28 mouse cellular contexts compared by ENCODE assay signal in genomic region chr7:120195207-120195606, GRCm38 (mm10). TPM values are rescaled to one million over a fixed set of nuclear protein-coding genes. Genes with fewer than 3 reads are reported as not detected.
DNase-seq lines count a peak whose midpoint lies in the region; ATAC-seq lines count a peak whose summit lies in the region.
"Had no signal": no experiment of that assay in that cellular context is flagged by ENCODE, and none has a peak within 500 bp of the region (broad histone marks: within the 10 kb centered on the region; RNA-seq: fewer than 3 reads in every experiment).

No protein-coding gene starts in this region.

- H3K9me3 ChIP-seq in forebrain, embryonic 15.5 days = no peaks in the 10 kb centered on the region
- H3K9me3 ChIP-seq in forebrain, embryonic 12.5 days = no peaks in the 10 kb centered on the region
- H3K9me3 ChIP-seq in hindbrain, embryonic 15.5 days = no peaks in the 10 kb centered on the region
- no peaks in the 10 kb centered on the region for H3K9me3 ChIP-seq in hindbrain, embryonic 10.5 days
- H3K9me3 ChIP-seq in midbrain, embryonic 12.5 days = no peaks in the 10 kb centered on the region
- H3K9me3 ChIP-seq: embryonic facial prominence, embryonic 15.5 days; heart, embryonic 15.5 days; intestine, embryonic 15.5 days; liver, embryonic 13.5 days had no signal

- WGBS in forebrain, embryonic 15.5 days = 38% methylated on average over 4 of the region's 4 CpGs
- WGBS in forebrain, embryonic 12.5 days = 65% methylated on average over 4 of the region's 4 CpGs
- WGBS in hindbrain, embryonic 15.5 days = 54% methylated on average over 4 of the region's 4 CpGs
- WGBS in hindbrain, embryonic 10.5 days = 79% methylated on average over 4 of the region's 4 CpGs
- WGBS in midbrain, embryonic 12.5 days = 52% methylated on average over 4 of the region's 4 CpGs

- no peak overlapping the region for H3K4me2 ChIP-seq in forebrain, embryonic 15.5 days (replicated peaks)
- no peak overlapping the region for H3K4me2 ChIP-seq in forebrain, embryonic 12.5 days
- no peak overlapping the region for H3K4me2 ChIP-seq in hindbrain, embryonic 15.5 days
- no peak overlapping the region for H3K4me2 ChIP-seq in midbrain, embryonic 12.5 days (replicated peaks)
- H3K4me2 ChIP-seq: embryonic facial prominence, embryonic 15.5 days; heart, embryonic 15.5 days; intestine, embryonic 15.5 days; liver, embryonic 13.5 days had no signal

- ATAC-seq in forebrain, embryonic 15.5 days (replicated peaks) = 0 out of 2 replicates have a peak, but pooled peaks have one; percentile 11
- ATAC-seq in forebrain, embryonic 12.5 days (ENCODE audit: low FRiP score) = no peak
- ATAC-seq in hindbrain, embryonic 15.5 days (ENCODE audit: low FRiP score, low read depth) = peak; percentile 63; the same call in 1 of the 2 replicates
- ATAC-seq in midbrain, embryonic 12.5 days (ENCODE audit: low FRiP score, low read depth) = peak; percentile 30; the same call in 1 of the 2 replicates
- ATAC-seq: intestine, embryonic 15.5 days had no signal

- H3K4me1 ChIP-seq in forebrain, embryonic 15.5 days = no peaks in the 10 kb centered on the region; the same call in 1 of the 2 replicates
- H3K4me1 ChIP-seq in forebrain, embryonic 12.5 days = no peaks in the 10 kb centered on the region
- H3K4me1 ChIP-seq in hindbrain, embryonic 15.5 days (replicated peaks) = peaks cover 2% of the 10 kb centered on the region; the same call in 1 of the 2 replicates
- 0 out of 2 replicates have a peak, but pooled peaks cover 6% of the 10 kb centered on the region for H3K4me1 ChIP-seq in hindbrain, embryonic 10.5 days (replicated peaks)
- H3K4me1 ChIP-seq in midbrain, embryonic 12.5 days = no peaks in the 10 kb centered on the region

- no peak overlapping the region for H3K4me3 ChIP-seq in forebrain, embryonic 15.5 days
- no peak overlapping the region for H3K4me3 ChIP-seq in forebrain, embryonic 12.5 days (replicated peaks)
- H3K4me3 ChIP-seq in hindbrain, embryonic 15.5 days = no peak overlapping the region
- no peak overlapping the region for H3K4me3 ChIP-seq in hindbrain, embryonic 10.5 days
- H3K4me3 ChIP-seq in midbrain, embryonic 12.5 days = no peak overlapping the region
- H3K4me3 ChIP-seq: embryonic facial prominence, embryonic 15.5 days; heart, embryonic 15.5 days; intestine, embryonic 15.5 days; left cerebral cortex, adult 2 months; liver, embryonic 13.5 days had no signal

- DNase-seq in hindbrain, embryonic 10.5 days (ENCODE audit: low spot score) = no peak
- no peak for DNase-seq in frontal cortex, postnatal 25 days (ENCODE audit: low spot score in 2 of 2)
- no peak for DNase-seq in gastrocnemius, postnatal 25 days
- DNase-seq: adrenal gland, adult 2 months; cerebellum, adult 9-10 months; heart, postnatal 4 days; kidney, adult 8-10 months; kidney, postnatal 10 days; liver, embryonic 13.5 days; lung, adult 2 months; lung, postnatal 14 days; thymus, adult 18-20 months; thymus, postnatal 4 days had no signal

- no peak overlapping the region for H3K27ac ChIP-seq in forebrain, embryonic 15.5 days (replicated peaks)
- H3K27ac ChIP-seq in forebrain, embryonic 12.5 days = no peak overlapping the region
- no peak overlapping the region for H3K27ac ChIP-seq in hindbrain, embryonic 15.5 days (replicated peaks)
- no peak overlapping the region for H3K27ac ChIP-seq in hindbrain, embryonic 10.5 days
- no peak overlapping the region for H3K27ac ChIP-seq in midbrain, embryonic 12.5 days (replicated peaks)
- H3K27ac ChIP-seq: embryonic facial prominence, embryonic 15.5 days; heart, embryonic 15.5 days; intestine, embryonic 15.5 days; left cerebral cortex, adult 2 months; liver, embryonic 13.5 days had no signal

- no peaks in the 10 kb centered on the region for H3K36me3 ChIP-seq in forebrain, embryonic 15.5 days
- H3K36me3 ChIP-seq in forebrain, embryonic 12.5 days (replicated peaks) = no peaks in the 10 kb centered on the region
- no peaks in the 10 kb centered on the region for H3K36me3 ChIP-seq in hindbrain, embryonic 15.5 days
- no peaks in the 10 kb centered on the region for H3K36me3 ChIP-seq in hindbrain, embryonic 10.5 days
- no peaks in the 10 kb centered on the region for H3K36me3 ChIP-seq in midbrain, embryonic 12.5 days
- H3K36me3 ChIP-seq: embryonic facial prominence, embryonic 15.5 days; heart, embryonic 15.5 days; intestine, embryonic 15.5 days; liver, embryonic 13.5 days had no signal

- H3K9ac ChIP-seq in forebrain, embryonic 15.5 days (replicated peaks) = no peak overlapping the region
- no peak overlapping the region for H3K9ac ChIP-seq in forebrain, embryonic 12.5 days
- H3K9ac ChIP-seq in hindbrain, embryonic 15.5 days = no peak overlapping the region
- H3K9ac ChIP-seq in midbrain, embryonic 12.5 days (replicated peaks) = no peak overlapping the region
- H3K9ac ChIP-seq: embryonic facial prominence, embryonic 15.5 days; heart, embryonic 15.5 days; intestine, embryonic 15.5 days; liver, embryonic 13.5 days had no signal

- peaks cover 12% of the 10 kb centered on the region for H3K27me3 ChIP-seq in forebrain, embryonic 15.5 days
- H3K27me3 ChIP-seq in forebrain, embryonic 12.5 days = peaks cover 11% of the 10 kb centered on the region
- peaks cover 5% of the 10 kb centered on the region for H3K27me3 ChIP-seq in hindbrain, embryonic 15.5 days
- peaks cover 9% of the 10 kb centered on the region for H3K27me3 ChIP-seq in hindbrain, embryonic 10.5 days (ENCODE audit: insufficient read depth, poor library complexity, severe bottlenecking)
- H3K27me3 ChIP-seq in midbrain, embryonic 12.5 days = peaks cover 11% of the 10 kb centered on the region
- H3K27me3 ChIP-seq: intestine, embryonic 15.5 days; liver, embryonic 13.5 days had no signal

RNA-seq across cellular contexts. Expression of gene Crym, which starts 6.7 kb away (rescaled TPM):
- 44.5 and 44.6 TPM in 2 replicates for polyA plus RNA-seq in forebrain, embryonic 15.5 days (2015; fragmentation: Nextera tagmentation; extraction: Ambion mirVana)
- 17.1 and 25.4 TPM in 2 replicates for polyA plus RNA-seq in forebrain, embryonic 12.5 days (2016; fragmentation: Nextera tagmentation; extraction: Ambion mirVana)
- 10.3 and 13.1 TPM in 2 replicates for polyA plus RNA-seq in hindbrain, embryonic 15.5 days (2015; fragmentation: Nextera tagmentation; extraction: Ambion mirVana)
- 40.4 and 50.4 TPM in 2 replicates for polyA plus RNA-seq in hindbrain, embryonic 10.5 days (2016; fragmentation: Nextera tagmentation; extraction: Ambion mirVana)
- 33.6 and 37.0 TPM in 2 replicates for polyA plus RNA-seq in midbrain, embryonic 12.5 days (2016; fragmentation: Nextera tagmentation; extraction: Ambion mirVana)
- 1 to 10 TPM; 4.2 to 5.5 TPM for total RNA-seq in gastrocnemius, postnatal 25 days (2021)
- total RNA-seq: megakaryocyte progenitor cell, adult 5-6 weeks; monocyte, adult 5-6 weeks; neutrophil, adult 5-6 weeks had no signal

RNA-seq across cellular contexts. Expression of gene Abca14, which starts 8.6 kb away (rescaled TPM):
- 0.03 TPM in 1 of 2 replicates, not detected in the other for polyA plus RNA-seq in forebrain, embryonic 15.5 days (2015; fragmentation: Nextera tagmentation; extraction: Ambion mirVana)
- not detected in 2 replicates for polyA plus RNA-seq in forebrain, embryonic 12.5 days (2016; fragmentation: Nextera tagmentation; extraction: Ambion mirVana)
- polyA plus RNA-seq in hindbrain, embryonic 15.5 days (2015; fragmentation: Nextera tagmentation; extraction: Ambion mirVana) = not detected in 2 replicates
- polyA plus RNA-seq in hindbrain, embryonic 10.5 days (2016; fragmentation: Nextera tagmentation; extraction: Ambion mirVana) = not detected in 2 replicates
- not detected in 2 replicates for polyA plus RNA-seq in midbrain, embryonic 12.5 days (2016; fragmentation: Nextera tagmentation; extraction: Ambion mirVana)
- not detected for total RNA-seq in gastrocnemius, postnatal 25 days (2021)
- total RNA-seq: adrenal gland, adult 2 months; gastrocnemius, postnatal 4 days; layer of hippocampus, postnatal 10 days; left cerebral cortex, adult 2 months; left cerebral cortex, postnatal 36 days; megakaryocyte progenitor cell, adult 5-6 weeks; monocyte, adult 5-6 weeks; neutrophil, adult 5-6 weeks had no signal
- polyA plus RNA-seq: adrenal gland, adult 2 months; embryonic facial prominence, embryonic 15.5 days; heart, embryonic 15.5 days; intestine, embryonic 15.5 days; stomach, embryonic 16.5 days had no signal

RNA-seq across cellular contexts. Expression of gene Anks4b, which starts 21.5 kb away (rescaled TPM):
- 0.05 TPM in 1 of 2 replicates, not detected in the other for polyA plus RNA-seq in forebrain, embryonic 15.5 days (2015; fragmentation: Nextera tagmentation; extraction: Ambion mirVana)
- 0.05 TPM in 1 of 2 replicates, not detected in the other for polyA plus RNA-seq in forebrain, embryonic 12.5 days (2016; fragmentation: Nextera tagmentation; extraction: Ambion mirVana)
- polyA plus RNA-seq in hindbrain, embryonic 15.5 days (2015; fragmentation: Nextera tagmentation; extraction: Ambion mirVana) = not detected in 2 replicates
- 0.05 and 0.12 TPM in 2 replicates for polyA plus RNA-seq in hindbrain, embryonic 10.5 days (2016; fragmentation: Nextera tagmentation; extraction: Ambion mirVana)
- not detected in 2 replicates for polyA plus RNA-seq in midbrain, embryonic 12.5 days (2016; fragmentation: Nextera tagmentation; extraction: Ambion mirVana)
- total RNA-seq in gastrocnemius, postnatal 25 days (2021) = under 1 TPM in 1 of 2 experiments, not detected in 1; 0.10 TPM
- total RNA-seq: megakaryocyte progenitor cell, adult 5-6 weeks; monocyte, adult 5-6 weeks; neutrophil, adult 5-6 weeks had no signal
- polyA plus RNA-seq: adrenal gland, adult 2 months; embryonic facial prominence, embryonic 15.5 days; heart, embryonic 15.5 days; lung, adult 2 months had no signal

RNA-seq across cellular contexts. Expression of gene Zp2, which starts 50.1 kb away (rescaled TPM):
- polyA plus RNA-seq in forebrain, embryonic 15.5 days (2015; fragmentation: Nextera tagmentation; extraction: Ambion mirVana) = not detected in 2 replicates
- polyA plus RNA-seq in forebrain, embryonic 12.5 days (2016; fragmentation: Nextera tagmentation; extraction: Ambion mirVana) = not detected in 2 replicates
- polyA plus RNA-seq in hindbrain, embryonic 15.5 days (2015; fragmentation: Nextera tagmentation; extraction: Ambion mirVana) = not detected in 2 replicates
- 0.11 TPM in 1 of 2 replicates, not detected in the other for polyA plus RNA-seq in hindbrain, embryonic 10.5 days (2016; fragmentation: Nextera tagmentation; extraction: Ambion mirVana)
- polyA plus RNA-seq in midbrain, embryonic 12.5 days (2016; fragmentation: Nextera tagmentation; extraction: Ambion mirVana) = not detected in 2 replicates
- total RNA-seq in gastrocnemius, postnatal 25 days (2021) = under 1 TPM in 1 of 2 experiments, not detected in 1; 0.51 TPM
- total RNA-seq: adrenal gland, adult 2 months; megakaryocyte progenitor cell, adult 5-6 weeks; monocyte, adult 5-6 weeks; neutrophil, adult 5-6 weeks had no signal
- polyA plus RNA-seq: adrenal gland, adult 2 months; intestine, embryonic 15.5 days; liver, embryonic 13.5 days had no signal
